Mouse (Mus musculus) layer of hippocampus, adult 2 months (tissue): ENCODE data around the gene Tmem143. TPM values are rescaled to one million over a fixed set of nuclear protein-coding genes. Genes with fewer than 3 reads are reported as not detected.

Experiments
- DNase-seq, 2 experiments: peaks; one replicate each; pipeline ENCODE4 v3.0.0; 2022; ENCODE audit warnings: low spot score in 2 of 2
- H3K27ac ChIP-seq: fragments of 200-600 bp; 2 replicates; pipeline ENCODE4 v1.8.1; 2022
- H3K4me3 ChIP-seq: fragments of 200-600 bp; 2 replicates; pipeline ENCODE4 v1.8.1; 2022; ENCODE audit warnings: mild to moderate bottlenecking
- CTCF ChIP-seq: fragments of 200-600 bp; conservative IDR thresholded peaks from 2 replicates; pipeline ENCODE4 v1.8.1; 2022; ENCODE audit warnings: antibody characterized with exemption, mild to moderate bottlenecking, moderate library complexity
- total RNA-seq, 2 experiments: library from RNA; stranded (reverse); gene quantifications; 2 replicates each; pipeline ENCODE4 v1.2.3; 2021

Gene Tmem143
- total RNA-seq, 2 experiments from 2014 or later = 22.1 to 22.8 TPM

GRCm38 (mm10) chr7:45949061-45949460 lies 52.3 kb downstream of the Tmem143 start:
- no peak for TF ChIP-seq CTCF
- no peak overlapping the region for H3K4me3 ChIP-seq
- H3K27ac ChIP-seq = peak overlapping the region; percentile 32; the same call in 1 of the 2 replicates
- no peak for DNase-seq

- DNase-seq = no peak
- Histone ChIP-seq H3K4me3 (no peak overlapping the region), H3K27ac (no peak overlapping the region)
- TF ChIP-seq CTCF = no peak
These were observed 59.9 kb downstream of the Tmem143 start for GRCm38 (mm10) chr7:45956611-45957010.

Other genes starting within 250 kb of the Tmem143 start
- gene Fut2, start 230.5 kb upstream of the Tmem143 start, total RNA-seq = under 1 TPM; 0.13 to 0.25 TPM
- gene Ntn5, start 212.9 kb upstream of the Tmem143 start, total RNA-seq = 1 to 10 TPM; 6.3 to 9.3 TPM
- 1 to 10 TPM; 2.2 to 2.3 TPM for gene Sec1, start 202.5 kb upstream of the Tmem143 start, total RNA-seq
- gene Car11, start 197.1 kb upstream of the Tmem143 start, total RNA-seq = 100 to 1,000 TPM; 184 to 211 TPM
- 10 to 100 TPM; 69.2 to 72.8 TPM for gene Dbp, start 191.9 kb upstream of the Tmem143 start, total RNA-seq
- 100 to 1,000 TPM; 342 to 353 TPM for gene Rpl18, start 181.5 kb upstream of the Tmem143 start, total RNA-seq
- 10 to 100 TPM; 32.3 to 35.8 TPM for gene Sphk2, start 178.9 kb upstream of the Tmem143 start, total RNA-seq
- under 1 TPM; 0.27 to 0.33 TPM for gene Fam83e, start 175.7 kb upstream of the Tmem143 start, total RNA-seq
- gene Spaca4, start 171.1 kb upstream of the Tmem143 start, total RNA-seq = not detected
- gene Lmtk3, start 113.2 kb upstream of the Tmem143 start, total RNA-seq = 100 to 1,000 TPM; 302 to 329 TPM
- 1 to 10 TPM; 7.1 to 9.7 TPM for gene Sult2b1, start 112.3 kb upstream of the Tmem143 start, total RNA-seq
- 100 to 1,000 TPM; 144 to 149 TPM for gene Cyth2, start 82.4 kb upstream of the Tmem143 start, total RNA-seq
- 1 to 10 TPM; 1.6 to 1.9 TPM for gene Kcnj14, start 72.2 kb upstream of the Tmem143 start, total RNA-seq
- 10 to 100 TPM; 20.5 to 22.7 TPM for gene Grwd1, start 66.0 kb upstream of the Tmem143 start, total RNA-seq
- 10 to 100 TPM; 78.4 to 81.4 TPM for gene Kdelr1, start 24.2 kb upstream of the Tmem143 start, total RNA-seq
- 10 to 100 TPM in 1 of 2 experiments, 1 to 10 TPM in 1; 10.0 to 11.6 TPM for gene Grin2d, start 18.6 kb upstream of the Tmem143 start, total RNA-seq
- gene Syngr4, start 227 bp upstream of the Tmem143 start, total RNA-seq = not detected
- 1 to 10 TPM; 1.5 to 2.3 TPM for gene Emp3, start 24.5 kb downstream of the Tmem143 start, total RNA-seq
- 1 to 10 TPM; 3.5 to 3.8 TPM for gene Ccdc114, start 27.1 kb downstream of the Tmem143 start, total RNA-seq
- 1 to 10 TPM; 1.7 to 2.9 TPM for gene Abcc6, start 133.4 kb downstream of the Tmem143 start, total RNA-seq
- 100 to 1,000 TPM; 102 to 103 TPM for gene Nomo1, start 136.8 kb downstream of the Tmem143 start, total RNA-seq
- gene Kcnj11, start 203.8 kb downstream of the Tmem143 start, total RNA-seq = 10 to 100 TPM; 34.2 to 37.4 TPM